Mouse (Mus musculus): ENCODE results near the gene Pigo. TPM values are rescaled to one million over a fixed set of nuclear protein-coding genes. Genes with fewer than 3 reads are reported as not detected.
A peak's percentile ranks its signal among the peaks of the same experiment; 100 is the strongest.

The Pigo gene
- polyA plus RNA-seq, 1 experiment = 42.0 TPM

DNA sequence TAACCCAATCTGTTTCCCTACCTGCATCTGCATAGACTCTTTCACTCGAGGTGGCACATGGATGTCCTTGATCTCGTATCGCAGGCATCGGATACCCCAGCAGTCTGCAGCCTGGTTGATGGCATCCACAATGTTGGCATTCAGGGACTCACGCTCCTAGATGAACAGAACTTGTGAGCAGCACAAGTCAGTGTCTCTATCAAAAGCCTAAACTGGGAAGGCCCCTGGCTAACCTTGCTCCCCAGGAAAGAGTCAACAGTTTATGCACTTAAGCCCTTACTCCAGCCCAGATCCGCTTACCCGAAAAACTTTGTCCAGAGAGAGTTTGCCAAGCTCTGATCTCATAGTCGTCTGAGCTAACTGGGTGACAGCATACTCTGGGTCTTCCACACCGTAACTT, 4.1 kb upstream of the Pigo start:
- TF ChIP-seq CTCF (IDR thresholded peaks at IDR 0.05; ENCODE audit: control insufficient read depth, insufficient read depth, insufficient replicate concordance, low read depth, low read length) (no peak), POLR2A (IDR thresholded peaks at IDR 0.05; ENCODE audit: control insufficient read depth, low read depth, low read length) (no peak)
- Histone ChIP-seq H3K4me1 (ENCODE audit: control insufficient read depth, insufficient read depth, low read length) (peaks cover 8% of the 10 kb centered on the region), H3K27me3 (ENCODE audit: control insufficient read depth, insufficient read depth, low read length) (no peaks in the 10 kb centered on the region), H3K27ac (ENCODE audit: control insufficient read depth, insufficient read depth, low read depth, low read length) (no peak overlapping the region), H3K4me3 (ENCODE audit: control insufficient read depth, low read depth, low read length) (no peak overlapping the region), H3K36me3 (ENCODE audit: control insufficient read depth, insufficient read depth, low read length) (no peaks in the 10 kb centered on the region)

DNA sequence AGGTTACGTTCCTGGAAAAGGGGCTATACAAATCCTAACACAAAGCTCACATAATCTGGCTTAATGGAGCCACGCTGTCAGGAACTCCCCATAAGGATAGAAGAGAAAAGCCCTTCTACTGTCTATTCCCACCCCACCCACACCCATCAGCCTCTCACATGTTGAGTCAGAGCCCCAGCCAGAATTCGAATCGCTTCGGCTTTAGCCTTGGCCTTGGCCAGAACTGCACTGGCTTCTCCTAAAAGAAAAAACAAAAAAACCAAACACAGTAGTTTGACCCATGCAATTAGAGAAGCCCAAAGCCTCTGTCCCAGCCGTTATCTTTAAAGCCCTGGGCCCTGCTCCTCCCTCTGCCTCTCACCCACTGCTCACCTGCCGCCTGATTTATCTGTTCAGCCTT, 3.5 kb upstream of the Pigo start:
- H3K4me1 ChIP-seq (ENCODE audit: control insufficient read depth, insufficient read depth, low read length) = peaks cover 12% of the 10 kb centered on the region

GRCm38 (mm10) chr4:43024673-43025072, 946 bp downstream of the Pigo start:
- H3K27ac ChIP-seq (ENCODE audit: control insufficient read depth, insufficient read depth, low read depth, low read length) = peak overlapping the region; percentile 93; the same call in 1 of the 2 replicates
- TF ChIP-seq POLR2A (IDR thresholded peaks at IDR 0.05; ENCODE audit: control insufficient read depth, low read depth, low read length) (no peak), CTCF (IDR thresholded peaks at IDR 0.05; ENCODE audit: control insufficient read depth, insufficient read depth, insufficient replicate concordance, low read depth, low read length) (no peak)
- no peaks in the 10 kb centered on the region for H3K36me3 ChIP-seq (ENCODE audit: control insufficient read depth, insufficient read depth, low read length)
- no peaks in the 10 kb centered on the region for H3K27me3 ChIP-seq (ENCODE audit: control insufficient read depth, insufficient read depth, low read length)
- peaks cover 16% of the 10 kb centered on the region for H3K4me1 ChIP-seq (ENCODE audit: control insufficient read depth, insufficient read depth, low read length)
- peak overlapping the region; percentile 98 for H3K4me3 ChIP-seq (ENCODE audit: control insufficient read depth, low read depth, low read length)

More for the DNA sequence above, 3.5 kb upstream of the Pigo start:
- H3K27me3 ChIP-seq (ENCODE audit: control insufficient read depth, insufficient read depth, low read length) = no peaks in the 10 kb centered on the region
- no peaks in the 10 kb centered on the region for H3K36me3 ChIP-seq (ENCODE audit: control insufficient read depth, insufficient read depth, low read length)
- H3K27ac ChIP-seq (ENCODE audit: control insufficient read depth, insufficient read depth, low read depth, low read length) = no peak overlapping the region
- no peak overlapping the region for H3K4me3 ChIP-seq (ENCODE audit: control insufficient read depth, low read depth, low read length)
- TF ChIP-seq POLR2A (IDR thresholded peaks at IDR 0.05; ENCODE audit: control insufficient read depth, low read depth, low read length) = no peak
- no peak for TF ChIP-seq CTCF (IDR thresholded peaks at IDR 0.05; ENCODE audit: control insufficient read depth, insufficient read depth, insufficient replicate concordance, low read depth, low read length)

DNA sequence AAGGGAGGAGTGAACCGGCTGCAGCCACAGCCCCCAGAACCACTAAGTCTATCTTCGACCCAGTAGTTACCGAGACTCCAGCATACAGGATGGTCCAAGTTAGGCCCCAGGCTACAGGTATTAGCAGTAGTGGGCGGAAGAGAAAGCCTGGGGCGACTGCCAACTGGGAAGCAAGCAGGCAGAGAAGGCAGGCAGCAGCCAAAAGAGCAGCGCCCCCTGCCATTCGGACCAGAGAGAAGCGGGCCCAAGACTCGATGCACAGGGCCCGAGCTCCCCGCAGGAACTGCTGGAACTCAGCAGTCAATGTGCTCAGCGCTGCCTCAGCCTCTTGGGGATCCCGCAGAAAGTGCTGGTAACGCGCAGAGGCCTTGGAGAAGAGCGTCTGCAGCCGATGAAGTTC, 4.3 kb downstream of the Pigo start:
- Histone ChIP-seq H3K27ac (ENCODE audit: control insufficient read depth, insufficient read depth, low read depth, low read length) (no peak overlapping the region), H3K4me1 (ENCODE audit: control insufficient read depth, insufficient read depth, low read length) (peaks cover 24% of the 10 kb centered on the region), H3K4me3 (ENCODE audit: control insufficient read depth, low read depth, low read length) (no peak overlapping the region), H3K36me3 (ENCODE audit: control insufficient read depth, insufficient read depth, low read length) (no peaks in the 10 kb centered on the region; the same call in 1 of the 2 replicates), H3K27me3 (ENCODE audit: control insufficient read depth, insufficient read depth, low read length) (no peaks in the 10 kb centered on the region)
- no peak for TF ChIP-seq CTCF (IDR thresholded peaks at IDR 0.05; ENCODE audit: control insufficient read depth, insufficient read depth, insufficient replicate concordance, low read depth, low read length)

GRCm38 (mm10) chr4:43020876-43021275, 4.7 kb downstream of the Pigo start:
- peaks cover 24% of the 10 kb centered on the region for H3K4me1 ChIP-seq (ENCODE audit: control insufficient read depth, insufficient read depth, low read length)
- no peak overlapping the region for H3K27ac ChIP-seq (ENCODE audit: control insufficient read depth, insufficient read depth, low read depth, low read length)
- H3K4me3 ChIP-seq (ENCODE audit: control insufficient read depth, low read depth, low read length) = no peak overlapping the region
- TF ChIP-seq CTCF (IDR thresholded peaks at IDR 0.05; ENCODE audit: control insufficient read depth, insufficient read depth, insufficient replicate concordance, low read depth, low read length) (no peak), POLR2A (IDR thresholded peaks at IDR 0.05; ENCODE audit: control insufficient read depth, low read depth, low read length) (no peak)
- H3K36me3 ChIP-seq (ENCODE audit: control insufficient read depth, insufficient read depth, low read length) = no peaks in the 10 kb centered on the region; the same call in 1 of the 2 replicates
- H3K27me3 ChIP-seq (ENCODE audit: control insufficient read depth, insufficient read depth, low read length) = no peaks in the 10 kb centered on the region

GRCm38 (mm10) chr4:43019641-43020465, 5.8 kb downstream of the Pigo start:
- Histone ChIP-seq H3K4me1 (ENCODE audit: control insufficient read depth, insufficient read depth, low read length) (peaks cover 21% of the 10 kb centered on the region), H3K36me3 (ENCODE audit: control insufficient read depth, insufficient read depth, low read length) (no peaks in the 10 kb centered on the region; the same call in 1 of the 2 replicates), H3K27ac (ENCODE audit: control insufficient read depth, insufficient read depth, low read depth, low read length) (peak overlapping the region; percentile 54), H3K27me3 (ENCODE audit: control insufficient read depth, insufficient read depth, low read length) (no peaks in the 10 kb centered on the region), H3K4me3 (ENCODE audit: control insufficient read depth, low read depth, low read length) (peak overlapping the region; percentile 61)
- TF ChIP-seq POLR2A (IDR thresholded peaks at IDR 0.05; ENCODE audit: control insufficient read depth, low read depth, low read length) = 0 out of 2 replicates have a peak, but pooled peaks have one; percentile 15
- TF ChIP-seq CTCF (IDR thresholded peaks at IDR 0.05; ENCODE audit: control insufficient read depth, insufficient read depth, insufficient replicate concordance, low read depth, low read length) = no peak

- TF ChIP-seq CTCF (IDR thresholded peaks at IDR 0.05; ENCODE audit: control insufficient read depth, insufficient read depth, insufficient replicate concordance, low read depth, low read length) (no peak), POLR2A (IDR thresholded peaks at IDR 0.05; ENCODE audit: control insufficient read depth, low read depth, low read length) (no peak)
- H3K36me3 ChIP-seq (ENCODE audit: control insufficient read depth, insufficient read depth, low read length) = no peaks in the 10 kb centered on the region; the same call in 1 of the 2 replicates
Observed at GRCm38 (mm10) chr4:43019176-43019575, 6.4 kb downstream of the Pigo start.

More at GRCm38 (mm10) chr4:43019176-43019575, 6.4 kb downstream of the Pigo start:
- Histone ChIP-seq H3K27me3 (ENCODE audit: control insufficient read depth, insufficient read depth, low read length) (no peaks in the 10 kb centered on the region), H3K4me1 (ENCODE audit: control insufficient read depth, insufficient read depth, low read length) (peaks cover 16% of the 10 kb centered on the region), H3K4me3 (ENCODE audit: control insufficient read depth, low read depth, low read length) (peak overlapping the region; percentile 61), H3K27ac (ENCODE audit: control insufficient read depth, insufficient read depth, low read depth, low read length) (no peak overlapping the region; the same call in 1 of the 2 replicates)

Data from testis, adult 2 months (tissue).